Mouse (Mus musculus) left cerebral cortex, postnatal 10 days (tissue): ENCODE measurements around the gene Gm3376. TPM values are rescaled to one million over a fixed set of nuclear protein-coding genes. Genes with fewer than 3 reads are reported as not detected.
"Not testable (repeated sequence)": the region's sequence is repeated elsewhere in the genome, so short reads cannot be mapped to it uniquely, and the experiment has no call there.

Experiments used
- DNase-seq, 2 experiments: peaks; one replicate each; pipeline ENCODE4 v3.0.0; 2021 to 2022; ENCODE audit warnings: low spot score in 2 of 2, mixed read lengths in 1 of 2; ENCODE audit errors: extremely low spot score in 1 of 2
- intact Hi-C: fragments of 180-260 bp; cut with DNase I; formaldehyde crosslinking; loops from one replicate; pipeline ENCODE4 v1.15.1; 2025
- total RNA-seq, 2 experiments: library from RNA; stranded (reverse); gene quantifications; 2 replicates each; pipeline ENCODE4 v1.2.3; 2021

Gm3376 gene
- not detected for total RNA-seq

DNA sequence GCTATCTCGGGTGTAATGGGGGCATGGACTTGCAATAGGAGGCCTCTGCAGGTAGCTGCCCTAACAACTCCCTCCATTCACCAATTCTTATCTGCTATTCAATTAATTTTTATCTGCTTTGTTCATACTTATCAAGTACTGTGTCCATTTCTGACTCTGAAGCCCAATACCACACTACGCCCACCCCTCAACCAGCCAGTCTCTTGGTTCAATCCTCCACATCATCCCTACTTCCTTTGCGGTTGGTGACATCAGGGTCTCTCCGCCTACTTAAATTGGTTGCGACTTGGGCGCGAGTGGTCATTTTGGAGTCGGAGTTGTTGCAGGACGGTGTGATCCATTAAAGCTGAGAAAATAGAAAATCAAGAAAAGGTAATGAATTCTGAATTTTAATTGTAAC lies at the start of gene Gm3376:
Gm3376 (plus strand) TSS at position 301 of the 400 bp plus-strand sequence.
- intact Hi-C loops, DNase-seq: not testable (repeated sequence)
